Mouse (Mus musculus): Measurements from ENCODE around the gene Thada. TPM values are rescaled to one million over a fixed set of nuclear protein-coding genes. Genes with fewer than 3 reads are reported as not detected.
A peak's percentile ranks its signal among the peaks of the same experiment; 100 is the strongest.

The Thada gene
- polyA plus RNA-seq, 2 experiments = 9.1 to 9.7 TPM

DNA sequence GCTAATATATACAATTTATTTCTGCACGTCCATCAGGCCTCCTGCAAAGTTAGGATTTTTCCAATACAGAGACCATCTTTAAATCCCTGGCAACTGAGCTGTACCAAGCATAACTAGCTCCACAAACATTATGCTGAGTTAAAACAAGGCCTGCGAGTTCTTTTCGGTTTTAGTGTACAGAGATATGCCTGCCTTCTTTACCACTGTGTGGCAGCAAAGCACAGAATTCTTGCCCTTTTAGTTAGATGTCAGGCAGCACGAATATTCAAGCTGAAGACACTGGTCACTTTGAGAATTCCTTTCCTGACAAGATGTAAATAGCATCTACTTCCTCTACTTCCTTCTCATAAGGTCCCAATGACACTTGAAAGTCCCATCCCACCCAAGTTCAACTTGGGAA is 8.3 kb upstream of the Thada start:
- 60% methylated on average over 4 of the region's 4 CpGs for WGBS
- peak; percentile 48 for DNase-seq (ENCODE audit: low spot score)

DNA sequence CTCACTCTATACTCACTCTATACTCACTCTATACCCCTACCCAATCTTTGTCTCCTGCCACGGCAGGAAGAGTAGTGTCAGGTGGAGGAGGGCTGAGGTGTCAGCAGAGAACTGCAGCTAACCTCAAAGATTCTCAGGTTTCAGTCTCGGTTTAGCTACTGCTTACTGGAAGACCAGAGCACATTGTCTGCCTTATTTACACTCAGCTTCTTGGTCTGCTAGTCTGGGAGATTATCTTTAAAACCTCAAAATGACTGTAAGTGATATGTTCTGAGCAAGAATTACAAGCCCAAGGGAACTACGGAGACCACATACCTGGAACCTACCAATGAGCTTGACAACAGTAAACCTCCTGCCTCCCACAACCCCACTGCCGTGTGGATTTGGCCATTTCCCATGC is 31.0 kb downstream of the Thada start:
- Histone ChIP-seq H3K4me1 (ENCODE audit: control insufficient read depth, insufficient read depth, low read length) (no peaks in the 10 kb centered on the region), H3K4me3 (replicated peaks; ENCODE audit: low read length) (no peak overlapping the region), H3K36me3 (ENCODE audit: control insufficient read depth, insufficient read depth, low read length) (peaks cover 86% of the 10 kb centered on the region), H3K9me3 (ENCODE audit: control insufficient read depth, low read length) (no peaks in the 10 kb centered on the region), H3K27ac (replicated peaks; ENCODE audit: low read depth, low read length) (no peak overlapping the region), H3K27me3 (ENCODE audit: control insufficient read depth, insufficient read depth, low read length) (no peaks in the 10 kb centered on the region), H3K9ac (ENCODE audit: low read depth, low read length, severe bottlenecking) (no peak overlapping the region), H3K4me2 (replicated peaks; ENCODE audit: low read depth, low read length, severe bottlenecking) (no peak overlapping the region)
- ATAC-seq (ENCODE audit: low FRiP score, low read depth) (no peak), DNase-seq (ENCODE audit: low spot score) (no peak)
- TF ChIP-seq POLR2A (IDR thresholded peaks at IDR 0.05; ENCODE audit: borderline replicate concordance, extremely low read depth, insufficient read depth, insufficient read length) = no peak
- WGBS = 76% methylated on average over 4 of the region's 4 CpGs

More for the DNA sequence above, 8.3 kb upstream of the Thada start:
- Histone ChIP-seq H3K4me2 (replicated peaks; ENCODE audit: low read depth, low read length, severe bottlenecking) (no peak overlapping the region), H3K4me1 (ENCODE audit: control insufficient read depth, insufficient read depth, low read length) (no peaks in the 10 kb centered on the region), H3K27me3 (ENCODE audit: control insufficient read depth, insufficient read depth, low read length) (no peaks in the 10 kb centered on the region), H3K27ac (replicated peaks; ENCODE audit: low read depth, low read length) (no peak overlapping the region), H3K9me3 (ENCODE audit: control insufficient read depth, low read length) (no peaks in the 10 kb centered on the region), H3K4me3 (replicated peaks; ENCODE audit: low read length) (no peak overlapping the region), H3K36me3 (ENCODE audit: control insufficient read depth, insufficient read depth, low read length) (no peaks in the 10 kb centered on the region), H3K9ac (ENCODE audit: low read depth, low read length, severe bottlenecking) (no peak overlapping the region)
- no peak for ATAC-seq (ENCODE audit: low FRiP score, low read depth)
- TF ChIP-seq POLR2A (IDR thresholded peaks at IDR 0.05; ENCODE audit: borderline replicate concordance, extremely low read depth, insufficient read depth, insufficient read length) = no peak

DNA sequence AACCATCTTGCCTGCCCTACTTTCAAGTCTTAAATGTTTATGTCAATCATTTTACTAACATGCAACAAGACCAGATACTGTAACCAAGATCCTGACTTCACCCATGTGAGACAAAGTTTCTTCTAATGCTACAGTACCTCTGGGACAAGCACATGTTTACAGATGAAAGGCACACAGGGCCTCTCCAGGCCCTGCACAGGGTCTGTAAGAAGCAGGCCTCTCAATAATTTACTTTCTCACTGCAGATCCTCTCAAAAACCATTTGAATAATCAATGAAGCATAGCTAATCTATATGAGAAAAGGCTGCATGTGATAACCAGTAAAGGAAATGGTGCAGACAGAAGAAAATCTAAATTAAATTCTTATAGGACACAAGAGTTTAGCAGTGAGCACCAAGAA is 31.8 kb downstream of the Thada start:
- no peak overlapping the region for H3K9ac ChIP-seq (ENCODE audit: low read depth, low read length, severe bottlenecking)
- no peak for ATAC-seq (ENCODE audit: low FRiP score, low read depth)
- no peak for DNase-seq (ENCODE audit: low spot score)
- H3K9me3 ChIP-seq (ENCODE audit: control insufficient read depth, low read length) = no peaks in the 10 kb centered on the region
- H3K4me3 ChIP-seq (replicated peaks; ENCODE audit: low read length) = no peak overlapping the region
- TF ChIP-seq POLR2A (IDR thresholded peaks at IDR 0.05; ENCODE audit: borderline replicate concordance, extremely low read depth, insufficient read depth, insufficient read length) = no peak
- H3K36me3 ChIP-seq (ENCODE audit: control insufficient read depth, insufficient read depth, low read length) = peaks cover 87% of the 10 kb centered on the region
- no peak overlapping the region for H3K4me2 ChIP-seq (replicated peaks; ENCODE audit: low read depth, low read length, severe bottlenecking)
- H3K27me3 ChIP-seq (ENCODE audit: control insufficient read depth, insufficient read depth, low read length) = no peaks in the 10 kb centered on the region
- H3K4me1 ChIP-seq (ENCODE audit: control insufficient read depth, insufficient read depth, low read length) = no peaks in the 10 kb centered on the region
- H3K27ac ChIP-seq (replicated peaks; ENCODE audit: low read depth, low read length) = no peak overlapping the region

DNA sequence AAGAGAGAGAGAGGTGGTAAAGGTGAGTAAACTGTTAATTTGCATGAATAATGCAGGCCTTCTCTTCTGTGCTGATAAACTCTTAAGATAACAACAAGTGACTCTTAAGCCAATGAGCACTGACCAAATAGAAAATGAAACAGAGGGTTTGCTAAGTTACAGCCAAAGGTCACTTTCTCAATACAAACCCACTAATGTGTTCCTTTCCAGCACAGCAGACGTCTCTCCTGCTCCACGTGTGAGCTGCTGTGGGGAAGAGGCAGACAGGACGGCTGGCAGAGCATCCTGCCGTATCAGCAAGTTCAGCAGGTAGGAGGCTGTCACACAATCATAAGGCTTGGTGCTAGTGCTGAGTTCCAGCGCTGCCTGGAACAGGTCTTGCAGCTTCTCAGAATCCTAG is 34.0 kb downstream of the Thada start:
- no peaks in the 10 kb centered on the region for H3K27me3 ChIP-seq (ENCODE audit: control insufficient read depth, insufficient read depth, low read length)
- H3K27ac ChIP-seq (replicated peaks; ENCODE audit: low read depth, low read length) = no peak overlapping the region
- H3K4me3 ChIP-seq (replicated peaks; ENCODE audit: low read length) = no peak overlapping the region
- no peaks in the 10 kb centered on the region for H3K4me1 ChIP-seq (ENCODE audit: control insufficient read depth, insufficient read depth, low read length)
- no peak for TF ChIP-seq POLR2A (IDR thresholded peaks at IDR 0.05; ENCODE audit: borderline replicate concordance, extremely low read depth, insufficient read depth, insufficient read length)
- ATAC-seq (ENCODE audit: low FRiP score, low read depth) (no peak), DNase-seq (ENCODE audit: low spot score) (no peak)
- WGBS = 84% methylated on average over 5 of the region's 5 CpGs
- no peak overlapping the region for H3K9ac ChIP-seq (ENCODE audit: low read depth, low read length, severe bottlenecking)
- no peaks in the 10 kb centered on the region for H3K9me3 ChIP-seq (ENCODE audit: control insufficient read depth, low read length)
- peaks cover 86% of the 10 kb centered on the region for H3K36me3 ChIP-seq (ENCODE audit: control insufficient read depth, insufficient read depth, low read length)
- H3K4me2 ChIP-seq (replicated peaks; ENCODE audit: low read depth, low read length, severe bottlenecking) = no peak overlapping the region

DNA sequence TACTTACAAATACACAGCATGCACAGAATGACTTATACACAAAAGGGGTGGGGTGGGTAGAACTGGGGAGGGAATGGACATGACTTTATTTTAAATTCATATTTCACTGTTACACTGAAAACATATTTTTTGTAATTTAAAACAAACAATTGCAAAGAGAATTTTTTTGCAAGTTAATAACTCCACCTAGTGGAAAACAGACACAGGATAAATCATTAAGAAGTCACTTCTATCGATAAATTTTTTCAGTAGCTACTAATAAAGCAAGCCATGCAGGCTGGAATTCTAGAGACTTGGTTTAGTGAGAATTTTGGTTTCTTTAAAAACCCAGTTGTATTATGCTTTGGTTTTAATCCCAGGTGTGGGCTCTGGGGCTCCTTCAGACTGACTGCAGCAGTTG is 41.7 kb downstream of the Thada start:
- no peak for TF ChIP-seq POLR2A (IDR thresholded peaks at IDR 0.05; ENCODE audit: borderline replicate concordance, extremely low read depth, insufficient read depth, insufficient read length)
- no peak overlapping the region for H3K4me3 ChIP-seq (replicated peaks; ENCODE audit: low read length)
- DNase-seq (ENCODE audit: low spot score) (no peak), ATAC-seq (ENCODE audit: low FRiP score, low read depth) (no peak)
- peaks cover 50% of the 10 kb centered on the region for H3K36me3 ChIP-seq (ENCODE audit: control insufficient read depth, insufficient read depth, low read length)
- 47% methylated on average over 1 of the region's 1 CpGs for WGBS
- no peak overlapping the region for H3K4me2 ChIP-seq (replicated peaks; ENCODE audit: low read depth, low read length, severe bottlenecking)
- no peaks in the 10 kb centered on the region for H3K9me3 ChIP-seq (ENCODE audit: control insufficient read depth, low read length)
- H3K4me1 ChIP-seq (ENCODE audit: control insufficient read depth, insufficient read depth, low read length) = peaks cover 15% of the 10 kb centered on the region
- H3K27ac ChIP-seq (replicated peaks; ENCODE audit: low read depth, low read length) = no peak overlapping the region
- H3K9ac ChIP-seq (ENCODE audit: low read depth, low read length, severe bottlenecking) = no peak overlapping the region
- H3K27me3 ChIP-seq (ENCODE audit: control insufficient read depth, insufficient read depth, low read length) = no peaks in the 10 kb centered on the region

DNA sequence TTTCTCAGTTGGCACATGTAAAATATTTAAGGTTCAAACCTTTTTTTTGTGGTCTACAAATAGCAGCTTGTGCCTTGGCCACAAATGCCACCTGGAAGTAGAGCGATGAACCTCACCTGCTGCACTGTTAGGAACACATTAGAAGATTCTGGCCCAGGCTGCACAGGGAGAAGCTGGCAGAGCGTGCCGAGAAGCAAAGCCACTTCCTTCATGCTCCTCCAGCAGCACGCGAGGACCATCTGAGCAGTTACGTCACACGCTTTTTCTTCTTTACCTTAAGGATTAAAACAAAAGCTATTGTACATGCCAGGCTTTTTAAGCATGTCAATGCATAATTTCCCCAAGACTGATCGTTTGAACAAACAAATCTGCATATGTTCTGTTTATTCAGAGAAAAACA is 43.1 kb downstream of the Thada start:
- no peak overlapping the region for H3K4me3 ChIP-seq (replicated peaks; ENCODE audit: low read length)
- WGBS = 31% methylated on average over 8 of the region's 8 CpGs
- peaks cover 47% of the 10 kb centered on the region for H3K36me3 ChIP-seq (ENCODE audit: control insufficient read depth, insufficient read depth, low read length)
- TF ChIP-seq POLR2A (IDR thresholded peaks at IDR 0.05; ENCODE audit: borderline replicate concordance, extremely low read depth, insufficient read depth, insufficient read length) = no peak
- no peak overlapping the region for H3K4me2 ChIP-seq (replicated peaks; ENCODE audit: low read depth, low read length, severe bottlenecking)
- H3K27me3 ChIP-seq (ENCODE audit: control insufficient read depth, insufficient read depth, low read length) = no peaks in the 10 kb centered on the region
- no peak overlapping the region for H3K27ac ChIP-seq (replicated peaks; ENCODE audit: low read depth, low read length)
- H3K9me3 ChIP-seq (ENCODE audit: control insufficient read depth, low read length) = no peaks in the 10 kb centered on the region
- peaks cover 16% of the 10 kb centered on the region for H3K4me1 ChIP-seq (ENCODE audit: control insufficient read depth, insufficient read depth, low read length)
- DNase-seq (ENCODE audit: low spot score) = peak; percentile 63
- no peak overlapping the region for H3K9ac ChIP-seq (ENCODE audit: low read depth, low read length, severe bottlenecking)
- peak; percentile 35; the same call in 1 of the 2 replicates for ATAC-seq (ENCODE audit: low FRiP score, low read depth)
